Mouse (Mus musculus): ENCODE results near the gene Arfgap3. TPM values are rescaled to one million over a fixed set of nuclear protein-coding genes. Genes with fewer than 3 reads are reported as not detected.

Gene Arfgap3
- 32.4 and 37.1 TPM in 2 replicates for polyA plus RNA-seq (2015; fragmentation: Nextera tagmentation; extraction: Ambion mirVana)

GRCm38 (mm10) chr15:83349954-83350711 lies at the start of gene Arfgap3:
TSS of gene Arfgap3 (minus strand) at chr15:83350247.

DNA sequence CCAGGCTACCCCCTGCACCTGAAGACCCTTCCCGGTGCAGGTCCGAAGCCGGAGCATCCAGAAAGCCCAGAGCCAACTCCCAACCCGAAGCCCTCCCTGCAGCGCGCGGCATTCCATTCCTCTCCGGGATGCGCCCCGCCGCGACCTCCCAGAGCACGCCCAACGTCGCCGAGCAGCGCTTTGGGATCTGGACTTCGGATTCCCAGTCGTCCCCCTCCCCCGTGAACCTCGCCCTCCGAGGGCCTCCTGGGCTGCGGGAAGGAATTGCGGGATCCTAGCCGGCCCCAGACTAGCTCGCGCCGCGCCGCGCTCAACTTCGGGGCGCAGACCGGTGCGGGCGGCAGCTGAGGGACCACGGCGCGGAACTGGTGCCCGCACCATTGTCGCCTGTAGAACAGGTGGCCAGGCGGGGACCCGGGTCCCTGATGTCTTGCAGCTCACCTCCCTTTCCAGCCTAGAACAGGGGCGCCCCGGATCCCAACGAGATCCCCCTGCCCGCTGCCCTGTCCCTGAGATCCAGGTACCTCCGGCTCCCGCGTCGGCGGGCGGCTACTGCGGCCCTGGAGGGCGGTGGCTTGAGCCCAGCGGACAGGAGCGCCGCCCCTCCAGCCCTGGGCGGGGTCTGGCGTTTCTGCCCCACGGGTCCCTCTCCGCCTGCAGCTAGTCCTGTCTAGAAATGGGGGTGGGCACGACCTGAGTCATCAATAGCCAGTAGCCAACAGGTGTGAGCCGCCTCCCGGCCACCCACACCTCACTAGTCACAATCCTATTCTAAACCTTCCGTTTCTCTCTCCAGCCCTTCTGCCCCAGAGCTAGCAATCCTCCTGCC lies 98.7 kb downstream of the Arfgap3 start, which contains the start of gene A4galt:
A4galt (minus strand) TSS at position 599 of the 829 bp plus-strand sequence.

Other genes with a start within 250 kb of the Arfgap3 start
- 66.0 and 69.4 TPM in 2 replicates for gene Rrp7a, start 227.4 kb downstream of the Arfgap3 start, polyA plus RNA-seq (2015; fragmentation: Nextera tagmentation; extraction: Ambion mirVana)
- 90.7 and 96.0 TPM in 2 replicates for gene Poldip3, start 200.9 kb downstream of the Arfgap3 start, polyA plus RNA-seq (2015; fragmentation: Nextera tagmentation; extraction: Ambion mirVana)
- gene Cyb5r3, start 177.7 kb downstream of the Arfgap3 start, polyA plus RNA-seq (2015; fragmentation: Nextera tagmentation; extraction: Ambion mirVana) = 120 and 151 TPM in 2 replicates
- 6.3 and 8.6 TPM in 2 replicates for gene A4galt, start 98.5 kb downstream of the Arfgap3 start, polyA plus RNA-seq (2015; fragmentation: Nextera tagmentation; extraction: Ambion mirVana)
- 19.5 and 23.9 TPM in 2 replicates for gene Pacsin2, start 114.4 kb upstream of the Arfgap3 start, polyA plus RNA-seq (2015; fragmentation: Nextera tagmentation; extraction: Ambion mirVana)
- 83.1 and 84.7 TPM in 2 replicates for gene Ttll1, start 160.6 kb upstream of the Arfgap3 start, polyA plus RNA-seq (2015; fragmentation: Nextera tagmentation; extraction: Ambion mirVana)
- gene Bik, start 176.6 kb upstream of the Arfgap3 start, polyA plus RNA-seq (2015; fragmentation: Nextera tagmentation; extraction: Ambion mirVana) = 0.34 and 0.75 TPM in 2 replicates
- 19.4 and 23.9 TPM in 2 replicates for gene Tspo, start 213.3 kb upstream of the Arfgap3 start, polyA plus RNA-seq (2015; fragmentation: Nextera tagmentation; extraction: Ambion mirVana)
- gene Mcat, start 213.5 kb upstream of the Arfgap3 start, polyA plus RNA-seq (2015; fragmentation: Nextera tagmentation; extraction: Ambion mirVana) = 33.7 and 34.4 TPM in 2 replicates
- 28.6 and 32.9 TPM in 2 replicates for gene Ttll12, start 244.9 kb upstream of the Arfgap3 start, polyA plus RNA-seq (2015; fragmentation: Nextera tagmentation; extraction: Ambion mirVana)

Measured in neural tube, postnatal 0 days (tissue).